Mouse (Mus musculus) G1E-ER4 (cell line): ENCODE data around the gene Fgfr2. TPM values are rescaled to one million over a fixed set of nuclear protein-coding genes. Genes with fewer than 3 reads are reported as not detected.

Source experiments
- GATA1 ChIP-seq: IDR thresholded peaks from one replicate; pipeline ENCODE4 v1.8.0; 2012; ENCODE audit warnings: low read length, inconsistent platforms
- polyA plus RNA-seq: library from polyadenylated mRNA; stranded (reverse); fragments of >175 nt; gene quantifications from 2 replicates; pipeline ENCODE4 v1.2.3, GENCODE M21; 2012

The Fgfr2 gene
- polyA plus RNA-seq, 1 experiment = not detected

DNA sequence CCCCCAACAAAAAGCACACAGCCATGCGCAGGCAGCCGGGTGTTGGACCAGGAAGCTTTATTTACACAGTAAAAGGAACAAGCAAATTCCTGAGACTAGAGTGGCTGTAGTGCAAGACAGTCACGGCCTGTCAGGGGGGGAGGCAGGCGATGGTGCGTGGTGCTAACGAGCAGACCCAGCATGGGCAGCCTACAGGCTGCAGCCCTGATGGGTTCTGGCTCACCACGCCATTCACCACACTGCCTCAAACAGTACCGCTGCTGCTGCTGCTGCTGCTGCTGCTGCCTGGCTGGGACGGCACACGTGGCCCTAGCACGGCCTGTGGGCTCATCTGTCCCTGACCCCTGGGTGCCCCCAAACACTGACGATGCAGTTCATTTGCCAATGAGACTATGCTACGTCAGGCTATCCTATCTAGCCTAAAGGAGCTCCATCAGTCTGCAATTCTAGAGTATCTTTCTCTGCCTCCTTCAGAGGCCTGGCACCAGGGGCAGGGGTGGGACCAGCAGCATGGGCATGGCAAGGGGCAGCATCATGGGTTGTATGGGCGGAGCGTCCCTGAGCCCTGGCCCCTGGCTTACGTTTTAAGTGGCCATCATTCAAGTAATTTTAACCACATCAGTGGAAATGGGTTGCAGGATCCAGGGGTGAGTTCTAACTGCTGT, 411.0 kb downstream of the Fgfr2 start:
- TF ChIP-seq GATA1 = no peak

- no peak for TF ChIP-seq GATA1
Measured at GRCm38 (mm10) chr7:132711579-132711978, 411.6 kb downstream of the Fgfr2 start.

GRCm38 (mm10) chr7:132705130-132705529, 418.0 kb downstream of the Fgfr2 start:
- no peak for TF ChIP-seq GATA1

DNA sequence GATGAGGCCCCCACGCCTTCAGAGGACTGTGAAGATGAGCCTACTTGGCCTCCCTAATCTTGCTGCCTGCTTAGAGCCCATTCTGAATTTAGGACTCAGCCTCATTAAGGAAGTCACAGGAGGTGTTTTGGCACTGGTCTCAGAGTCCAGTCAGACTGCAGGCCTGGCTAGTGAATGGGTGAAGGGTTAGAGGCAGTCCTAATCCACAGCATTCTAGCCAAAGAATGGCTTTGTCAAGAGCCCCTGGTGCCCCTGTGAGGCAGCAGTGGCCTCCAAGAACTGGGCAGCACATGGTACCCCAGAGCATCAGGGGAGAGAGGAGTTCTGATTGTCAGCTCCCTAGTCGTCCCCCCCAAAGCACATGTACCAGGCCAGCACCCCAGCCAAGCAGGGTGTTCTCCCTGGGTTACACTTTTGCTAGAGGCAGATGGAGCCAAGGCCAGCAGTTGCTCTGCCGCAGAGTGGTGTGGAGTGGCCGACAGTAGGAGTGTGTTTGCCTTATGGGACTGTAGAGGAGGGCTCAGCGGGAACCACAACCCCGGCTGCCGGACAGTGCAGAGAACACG, 418.8 kb downstream of the Fgfr2 start:
- no peak for TF ChIP-seq GATA1

DNA sequence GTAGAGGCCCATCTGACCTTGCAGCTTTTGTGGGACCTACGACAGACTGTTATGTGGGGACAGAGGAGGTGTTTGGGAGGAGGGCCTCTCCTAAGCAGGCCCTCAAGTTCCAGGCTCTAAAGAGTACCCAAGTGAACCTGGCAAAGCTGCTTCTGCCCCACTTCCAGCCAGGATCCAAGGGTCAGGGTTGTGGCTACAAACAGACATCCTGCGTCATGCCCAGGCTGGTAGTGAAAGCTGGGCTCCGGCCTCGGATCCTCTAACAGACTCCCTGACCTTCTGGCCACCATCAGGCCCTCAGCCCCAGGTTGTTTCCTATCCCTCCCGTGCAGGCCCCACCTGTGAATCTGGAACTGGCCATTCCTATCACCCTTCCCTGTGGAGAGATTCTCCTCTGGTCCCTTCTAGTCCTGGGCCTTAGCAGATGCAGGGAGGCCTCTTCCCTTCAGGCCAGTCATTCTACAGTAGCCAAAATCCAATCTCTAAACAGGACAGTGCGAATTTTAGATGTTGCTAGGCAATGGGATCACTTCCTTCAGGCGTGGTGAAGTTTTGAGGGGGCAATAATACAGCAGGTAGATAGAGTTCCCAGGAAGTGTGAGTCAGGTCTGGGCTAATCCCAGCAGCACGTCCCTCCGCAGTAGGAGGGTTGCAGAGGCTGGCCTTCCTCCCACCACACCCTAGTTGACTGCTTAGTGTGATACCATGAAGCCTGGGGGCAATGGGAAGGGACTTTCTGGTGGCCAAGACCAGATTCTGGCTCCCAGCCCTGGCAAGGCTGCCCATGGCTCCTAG, 419.4 kb downstream of the Fgfr2 start:
- no peak for TF ChIP-seq GATA1

GRCm38 (mm10) chr7:132702492-132703070, 420.6 kb downstream of the Fgfr2 start:
- TF ChIP-seq GATA1 = no peak

DNA sequence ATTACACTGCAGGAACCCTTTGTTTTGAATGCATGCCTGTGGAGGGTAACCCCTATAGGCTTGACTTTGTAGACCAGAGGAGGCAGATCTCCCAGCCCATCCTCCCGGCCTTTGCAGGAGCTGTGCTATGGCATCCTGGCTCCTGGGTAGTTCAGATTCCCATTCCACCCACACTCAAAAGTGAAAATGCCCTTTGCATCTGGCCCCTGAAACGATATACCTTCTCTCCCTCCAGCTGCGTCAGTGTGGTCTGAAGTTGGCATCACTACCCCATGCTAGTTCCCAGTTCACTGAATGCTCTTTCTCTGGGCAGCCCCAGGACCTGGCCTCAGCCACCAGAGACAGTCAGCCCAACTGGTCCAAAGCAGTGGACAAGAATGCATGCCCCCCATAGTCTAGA, 421.1 kb downstream of the Fgfr2 start:
- no peak for TF ChIP-seq GATA1

DNA sequence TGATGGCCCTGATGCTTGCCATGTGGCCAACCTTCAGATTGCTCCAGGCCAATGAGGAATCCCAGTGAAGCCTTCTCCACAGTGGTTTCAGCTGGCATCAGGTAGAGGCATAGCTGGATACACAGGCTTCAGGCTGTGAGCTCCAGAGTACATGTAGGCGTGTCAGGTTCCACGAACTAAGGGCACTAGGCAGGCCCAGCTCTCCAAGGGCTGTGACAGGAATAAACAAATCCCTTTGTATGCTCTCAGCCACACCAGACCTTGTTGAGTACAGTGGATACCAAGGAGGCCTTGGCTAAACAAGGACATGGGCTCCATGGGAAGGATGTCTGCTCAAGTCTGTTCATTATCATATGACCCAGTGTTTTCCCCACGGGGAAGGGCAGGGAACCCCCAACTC, 421.7 kb downstream of the Fgfr2 start:
- no peak for TF ChIP-seq GATA1

GRCm38 (mm10) chr7:132700107-132700506, 423.0 kb downstream of the Fgfr2 start:
- no peak for TF ChIP-seq GATA1

DNA sequence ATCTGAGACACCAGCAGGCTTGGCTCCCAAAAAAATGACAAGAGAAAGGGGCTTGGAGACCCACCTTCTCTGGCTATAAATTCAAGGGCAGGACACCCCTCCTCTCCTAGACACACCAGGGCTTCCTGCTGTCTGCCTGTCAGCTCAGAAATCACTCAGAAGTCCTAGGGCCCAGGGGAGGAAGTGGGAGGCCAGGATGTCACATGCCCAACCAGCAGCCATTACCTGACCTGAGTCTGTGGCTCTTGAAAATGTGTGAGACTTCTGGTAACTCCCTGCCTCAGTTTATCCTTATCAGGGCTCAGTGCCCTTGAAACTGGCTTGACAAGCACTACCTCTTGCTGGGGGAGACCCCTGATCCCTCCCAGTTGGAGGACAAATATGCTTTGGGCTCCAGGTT, 423.5 kb downstream of the Fgfr2 start:
- no peak for TF ChIP-seq GATA1

- TF ChIP-seq GATA1 = no peak
Measured at GRCm38 (mm10) chr7:132699165-132699564, 424.0 kb downstream of the Fgfr2 start.

- TF ChIP-seq GATA1 = no peak
Measured at GRCm38 (mm10) chr7:132698737-132699136, 424.4 kb downstream of the Fgfr2 start.

- no peak for TF ChIP-seq GATA1
Measured at GRCm38 (mm10) chr7:132697258-132697796, 425.8 kb downstream of the Fgfr2 start.

DNA sequence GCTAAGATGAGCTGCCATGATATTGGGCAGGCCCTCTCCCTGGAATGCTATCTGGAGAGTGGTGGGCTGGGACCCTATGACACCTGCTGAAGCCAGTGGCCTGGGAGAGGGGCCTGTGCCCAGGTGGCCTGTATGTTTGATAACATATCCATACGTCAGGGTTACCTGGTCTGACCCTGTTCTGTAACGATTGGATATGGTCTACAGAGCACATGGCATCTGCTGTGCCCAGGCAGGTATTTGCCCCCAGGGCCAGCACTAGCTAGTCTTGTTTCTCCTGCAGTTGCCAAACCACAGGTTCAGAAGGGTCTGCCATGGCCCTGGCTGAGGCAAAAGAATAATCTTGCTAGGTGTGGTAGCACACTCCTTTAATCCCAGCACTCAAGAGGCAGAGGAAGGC, 429.6 kb downstream of the Fgfr2 start:
- no peak for TF ChIP-seq GATA1

DNA sequence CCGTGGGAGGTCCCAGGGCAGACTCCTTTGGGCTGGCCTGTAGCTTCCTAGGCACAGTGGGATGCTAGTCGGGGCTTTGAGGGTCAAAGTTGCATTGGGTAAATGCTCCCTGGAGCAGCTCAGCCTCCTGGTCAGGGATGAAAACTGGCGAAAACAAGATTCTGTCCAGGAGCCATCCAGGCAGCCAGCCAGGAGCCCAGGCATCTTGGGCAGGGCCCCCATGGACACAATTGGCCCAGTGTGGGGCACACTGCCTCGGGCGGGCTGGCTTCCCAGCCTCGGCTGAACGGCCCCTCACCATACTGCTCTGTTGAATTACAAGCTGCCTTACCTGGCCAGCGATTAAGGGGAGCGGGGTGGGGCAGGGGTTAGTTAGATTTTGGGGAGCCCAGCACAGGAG, 430.4 kb downstream of the Fgfr2 start:
- TF ChIP-seq GATA1 = no peak
